In genomic region chr2:11553471-11554400, GRCm38 (mm10) we compare ENCODE assay signal across 7 mouse cellular contexts. TPM values are rescaled to one million over a fixed set of nuclear protein-coding genes. Genes with fewer than 3 reads are reported as not detected.
DNase-seq lines count a peak whose midpoint lies in the region; ATAC-seq and TF ChIP-seq lines count a peak whose summit lies in the region.

Gene Pfkfb3, minus strand, starts transcription at chr2:11554077.

- peak within 1 kb of the TSS; percentile 58 for H3K4me3 ChIP-seq in embryonic fibroblast, embryonic 13.5 days (ENCODE audit: insufficient read depth, low read length)
- H3K4me3 ChIP-seq in heart, embryonic 11.5 days (ENCODE audit: low read depth, low read length) = peak within 1 kb of the TSS; percentile 64
- H3K4me3 ChIP-seq in kidney, embryonic 15.5 days (replicated peaks) = peak within 1 kb of the TSS; percentile 64
- H3K4me3 ChIP-seq in limb, embryonic 15.5 days = peak within 1 kb of the TSS; percentile 55
- peak within 1 kb of the TSS; percentile 61 for H3K4me3 ChIP-seq in midbrain, embryonic 16.5 days (ENCODE audit: low read depth, low read length)

- peaks cover 2% of the 10 kb centered on the region; the same call in 1 of the 2 replicates for H3K27me3 ChIP-seq in heart, embryonic 11.5 days (ENCODE audit: control insufficient read depth, insufficient read depth, low read length)
- peaks cover 10% of the 10 kb centered on the region; the same call in 1 of the 2 replicates for H3K27me3 ChIP-seq in kidney, embryonic 15.5 days
- peaks cover 22% of the 10 kb centered on the region for H3K27me3 ChIP-seq in limb, embryonic 15.5 days
- H3K27me3 ChIP-seq in midbrain, embryonic 16.5 days (ENCODE audit: control insufficient read depth, insufficient read depth, low read depth, low read length) = peaks cover 16% of the 10 kb centered on the region

- no peaks in the 10 kb centered on the region for H3K4me1 ChIP-seq in embryonic fibroblast, embryonic 13.5 days (ENCODE audit: control insufficient read depth, insufficient read depth, low read length)
- H3K4me1 ChIP-seq in heart, embryonic 11.5 days (ENCODE audit: control insufficient read depth, insufficient read depth, low read length) = peaks cover 4% of the 10 kb centered on the region; the same call in 1 of the 2 replicates
- H3K4me1 ChIP-seq in kidney, embryonic 15.5 days = peaks cover 20% of the 10 kb centered on the region
- H3K4me1 ChIP-seq in limb, embryonic 15.5 days = peaks cover 18% of the 10 kb centered on the region
- peaks cover 9% of the 10 kb centered on the region for H3K4me1 ChIP-seq in midbrain, embryonic 16.5 days (ENCODE audit: control insufficient read depth, insufficient read depth, low read length)

- no peaks in the 10 kb centered on the region for H3K9me3 ChIP-seq in heart, embryonic 11.5 days (replicated peaks; ENCODE audit: control insufficient read depth, low read length)
- H3K9me3 ChIP-seq in kidney, embryonic 15.5 days (replicated peaks) = no peaks in the 10 kb centered on the region
- H3K9me3 ChIP-seq in limb, embryonic 15.5 days = no peaks in the 10 kb centered on the region
- no peaks in the 10 kb centered on the region for H3K9me3 ChIP-seq in midbrain, embryonic 16.5 days (replicated peaks; ENCODE audit: control insufficient read depth, low read length, poor library complexity, severe bottlenecking)

- H3K4me2 ChIP-seq in heart, embryonic 11.5 days = peak within 1 kb of the TSS; percentile 97
- H3K4me2 ChIP-seq in kidney, embryonic 15.5 days = peak within 1 kb of the TSS; percentile 100
- H3K4me2 ChIP-seq in limb, embryonic 15.5 days = peak within 1 kb of the TSS; percentile 96
- peak within 1 kb of the TSS; percentile 94 for H3K4me2 ChIP-seq in midbrain, embryonic 16.5 days (ENCODE audit: low read length)

- no peak for TF ChIP-seq CTCF in embryonic fibroblast, embryonic 13.5 days (IDR thresholded peaks at IDR 0.05; ENCODE audit: borderline replicate concordance, insufficient read depth, low read length)

- peak within 1 kb of the TSS; percentile 73 for H3K9ac ChIP-seq in heart, embryonic 11.5 days (ENCODE audit: low read depth, low read length)
- peak within 1 kb of the TSS; percentile 57 for H3K9ac ChIP-seq in kidney, embryonic 15.5 days
- peak within 1 kb of the TSS; percentile 42 for H3K9ac ChIP-seq in limb, embryonic 15.5 days
- H3K9ac ChIP-seq in midbrain, embryonic 16.5 days (ENCODE audit: low read depth, low read length) = peak within 1 kb of the TSS; percentile 70

- DNase-seq in adrenal gland, postnatal 36 days = peak; percentile 88 to 90
- DNase-seq in spleen, postnatal 10 days (ENCODE audit: low spot score in 2 of 2) = peak; percentile 48 to 78

- TF ChIP-seq POLR2A in embryonic fibroblast, embryonic 13.5 days (IDR thresholded peaks at IDR 0.05; ENCODE audit: low read depth, low read length) = peak; percentile 63

- no peaks in the 10 kb centered on the region for H3K36me3 ChIP-seq in heart, embryonic 11.5 days (ENCODE audit: control insufficient read depth, insufficient read depth, low read length)
- H3K36me3 ChIP-seq in kidney, embryonic 15.5 days = no peaks in the 10 kb centered on the region
- no peaks in the 10 kb centered on the region for H3K36me3 ChIP-seq in limb, embryonic 15.5 days
- no peaks in the 10 kb centered on the region for H3K36me3 ChIP-seq in midbrain, embryonic 16.5 days (ENCODE audit: control insufficient read depth, insufficient read depth, low read length)

- peak; percentile 70 for ATAC-seq in heart, embryonic 11.5 days (replicated peaks; ENCODE audit: insufficient number of reproducible peaks, low FRiP score, low TSS enrichment)
- ATAC-seq in kidney, embryonic 15.5 days (replicated peaks; ENCODE audit: low FRiP score) = peak; percentile 83
- peak; percentile 77; the same call in 1 of the 2 replicates for ATAC-seq in limb, embryonic 15.5 days (ENCODE audit: insufficient number of reproducible peaks, low FRiP score, low TSS enrichment, low read depth)
- ATAC-seq in midbrain, embryonic 16.5 days = peak; percentile 91

- 1% methylated on average over 67 of the region's 67 CpGs for WGBS in heart, embryonic 11.5 days (ENCODE audit: insufficient replicate concordance)
- WGBS in kidney, embryonic 15.5 days = 1% methylated on average over 67 of the region's 67 CpGs
- WGBS in limb, embryonic 15.5 days = 2% methylated on average over 64 of the region's 67 CpGs
- 2% methylated on average over 58 of the region's 67 CpGs for WGBS in midbrain, embryonic 16.5 days

- H3K27ac ChIP-seq in embryonic fibroblast, embryonic 13.5 days (ENCODE audit: insufficient read depth, low read length) = no peak within 1 kb of the TSS
- no peak within 1 kb of the TSS for H3K27ac ChIP-seq in heart, embryonic 11.5 days (ENCODE audit: low read depth, low read length)
- H3K27ac ChIP-seq in kidney, embryonic 15.5 days = peak within 1 kb of the TSS; percentile 43; the same call in 1 of the 2 replicates
- no peak within 1 kb of the TSS for H3K27ac ChIP-seq in limb, embryonic 15.5 days
- no peak within 1 kb of the TSS for H3K27ac ChIP-seq in midbrain, embryonic 16.5 days (ENCODE audit: low read length)

RNA-seq across cellular contexts. Expression of gene Pfkfb3, which starts in this region (rescaled TPM):
- 100 to 1,000 TPM in 1 of 2 experiments, 10 to 100 TPM in 1; 94.5 to 108 TPM for total RNA-seq in adrenal gland, postnatal 36 days (2021)
- polyA plus RNA-seq in embryonic fibroblast, embryonic 13.5 days (2011; ENCODE audit: insufficient read length, low read depth, missing spikeins) = 14.8 and 15.2 TPM in 2 replicates
- 13.8 and 17.0 TPM in 2 replicates for polyA plus RNA-seq in heart, embryonic 11.5 days (2014; fragmentation: Nextera tagmentation; extraction: Ambion mirVana)
- 13.2 and 13.9 TPM in 2 replicates for polyA plus RNA-seq in kidney, embryonic 15.5 days (2015; fragmentation: Nextera tagmentation; extraction: Ambion mirVana)
- 16.8 and 18.8 TPM in 2 replicates for polyA plus RNA-seq in limb, embryonic 15.5 days (2015; fragmentation: Nextera tagmentation; extraction: Ambion mirVana)
- 34.2 and 35.4 TPM in 2 replicates for polyA plus RNA-seq in midbrain, embryonic 16.5 days (2015; fragmentation: Nextera tagmentation; extraction: Ambion mirVana)
